In genomic region chr13:49109665-49110064, GRCm38 (mm10) we compare ENCODE assay signal across 24 mouse cellular contexts. TPM values are rescaled to one million over a fixed set of nuclear protein-coding genes. Genes with fewer than 3 reads are reported as not detected.
DNase-seq lines count a peak whose midpoint lies in the region; ATAC-seq and TF ChIP-seq lines count a peak whose summit lies in the region.
"Had no signal": no experiment of that assay in that cellular context is flagged by ENCODE, and none has a peak within 500 bp of the region (broad histone marks: within the 10 kb centered on the region; RNA-seq: fewer than 3 reads in every experiment).

No protein-coding gene starts in this region.

- intact Hi-C loops in gastrocnemius, adult 2 months (cut with DNase I): no loop called here

- peak; percentile 21 for DNase-seq in gastrocnemius, adult 2 months
- no peak for DNase-seq in gastrocnemius, postnatal 4 days (ENCODE audit: low spot score in 2 of 2)
- peak; percentile 16 for DNase-seq in A20 (ENCODE audit: low read depth, low spot score)
- no peak for DNase-seq in kidney, postnatal 36 days
- DNase-seq in right cerebral cortex, adult 18-20 months: no peak
- DNase-seq in adrenal gland, postnatal 10 days: no peak
- DNase-seq: adrenal gland, adult 8-10 months; adrenal gland, postnatal 25 days; cerebellum, adult 11 months; cerebellum, adult 18-20 months; cerebellum, adult 8-10 months; cerebellum, adult 9-11 months; cerebellum, postnatal 14 days; cerebellum, postnatal 36 days; forebrain, postnatal 0 days had no signal

- no peak overlapping the region for H3K27ac ChIP-seq in gastrocnemius, adult 2 months
- H3K27ac ChIP-seq: embryonic facial prominence, embryonic 10.5 days; embryonic facial prominence, embryonic 12.5 days; forebrain, embryonic 13.5 days; forebrain, embryonic 15.5 days had no signal

- no peak for TF ChIP-seq CTCF in gastrocnemius, adult 2 months (IDR thresholded peaks at IDR 0.05)

- H3K4me3 ChIP-seq in gastrocnemius, adult 2 months: no peak overlapping the region
- H3K4me3 ChIP-seq: embryonic facial prominence, embryonic 10.5 days; embryonic facial prominence, embryonic 12.5 days; forebrain, embryonic 13.5 days; forebrain, embryonic 15.5 days had no signal

- ATAC-seq in granulocyte monocyte progenitor cell, adult 5-6 weeks (replicated peaks; ENCODE audit: poor library complexity, severe bottlenecking): peak; percentile 75
- peak; percentile 66 for ATAC-seq in megakaryocyte progenitor cell, adult 5-6 weeks (replicated peaks; ENCODE audit: poor library complexity)
- ATAC-seq: activated CD4-positive, CD25-positive, alpha-beta regulatory T cell, adult 4 months; CD4-positive, CD25-positive, alpha-beta regulatory T cell, adult 4 months; forebrain, embryonic 13.5 days; forebrain, postnatal 0 days; Patski had no signal

RNA-seq across cellular contexts. Expression of gene Wnk2, which starts 38.1 kb away (rescaled TPM):
- 10 to 100 TPM; 58.9 to 99.2 TPM for total RNA-seq in gastrocnemius, adult 2 months (2021)
- 10 to 100 TPM; 53.8 to 57.2 TPM for total RNA-seq in gastrocnemius, postnatal 4 days (2021)
- total RNA-seq in granulocyte monocyte progenitor cell, adult 5-6 weeks (2014; fragmentation: Nextera tagmentation): not detected in 2 replicates
- not detected in 2 replicates for total RNA-seq in granulocyte monocyte progenitor cell, adult 5-6 weeks (2017)
- total RNA-seq in megakaryocyte progenitor cell, adult 5-6 weeks (2015): not detected in 2 replicates
- 0.03 TPM in 1 of 2 replicates, not detected in the other for total RNA-seq in megakaryocyte progenitor cell, adult 5-6 weeks (2017)
- total RNA-seq in adrenal gland, postnatal 10 days (2021): 1 to 10 TPM; 4.1 to 8.3 TPM

Comparison
In these comparisons a context has a peak if more than half of its experiments do, and no peak if none do; other contexts are left out.
1. DNase-seq: peak in gastrocnemius, adult 2 months (single experiment) and A20 (single experiment); none in gastrocnemius, postnatal 4 days (0 of 2), kidney, postnatal 36 days (0 of 2), right cerebral cortex, adult 18-20 months (single experiment) and adrenal gland, postnatal 10 days (single experiment).
2. RNA of gene Wnk2, which starts 38.1 kb away (total RNA-seq): 58.9 to 99.2 TPM in gastrocnemius, adult 2 months and 53.8 to 57.2 TPM in gastrocnemius, postnatal 4 days; 4.1 to 8.3 TPM in adrenal gland, postnatal 10 days, not detected in granulocyte monocyte progenitor cell, adult 5-6 weeks and 0.03 TPM in megakaryocyte progenitor cell, adult 5-6 weeks; every median in the first group is over 4 times any median in the second.